Mouse (Mus musculus) hindbrain, postnatal 0 days (tissue): ENCODE results near the gene Pigb. TPM values are rescaled to one million over a fixed set of nuclear protein-coding genes. Genes with fewer than 3 reads are reported as not detected.
A peak's percentile ranks its signal among the peaks of the same experiment; 100 is the strongest.

Experiments
- ATAC-seq: fragments of 200-750 bp; cut with Nextera tagmentation; 2 replicates; pipeline ENCODE4 v1.8.0; 2017; ENCODE audit warnings: mild to moderate bottlenecking, moderate TSS enrichment, moderate library complexity
- DNase-seq: peaks from one replicate; pipeline ENCODE4 v3.0.0-alpha.2; 2015; ENCODE audit warnings: low spot score
- H3K27ac ChIP-seq: fragments of 300-500 bp; sonication (generic); 2 replicates; pipeline ENCODE4 v1.5.1; 2014; ENCODE audit warnings: mild to moderate bottlenecking
- H3K27me3 ChIP-seq: fragments of 300-500 bp; sonication (generic); 2 replicates; pipeline ENCODE4 v1.6.1; 2014; ENCODE audit warnings: low read length, mixed read lengths; ENCODE audit not compliant: insufficient read depth
- H3K36me3 ChIP-seq: fragments of 300-500 bp; sonication (generic); 2 replicates; pipeline ENCODE4 v1.6.1; 2014; ENCODE audit warnings: low read length, mixed read lengths; ENCODE audit not compliant: insufficient read depth
- H3K4me1 ChIP-seq: fragments of 300-500 bp; sonication (generic); 2 replicates; pipeline ENCODE4 v1.6.1; 2014; ENCODE audit warnings: antibody characterized with exemption, low read length, mixed read lengths; ENCODE audit not compliant: insufficient read depth
- H3K4me2 ChIP-seq: fragments of 300-500 bp; sonication (generic); 2 replicates; pipeline ENCODE4 v1.6.1; 2014; ENCODE audit warnings: low read depth, mild to moderate bottlenecking, low read length, moderate library complexity, mixed read lengths
- H3K4me3 ChIP-seq: fragments of 300-500 bp; sonication (generic); 2 replicates; pipeline ENCODE4 v1.5.1; 2014; ENCODE audit warnings: low read length
- H3K9ac ChIP-seq: fragments of 300-500 bp; sonication (generic); replicated peaks from 2 replicates; pipeline ENCODE4 v1.6.1; 2014; ENCODE audit warnings: mild to moderate bottlenecking, low read length, moderate library complexity, mixed read lengths
- H3K9me3 ChIP-seq: fragments of 300-500 bp; sonication (generic); 2 replicates; pipeline ENCODE4 v1.6.1; 2016; ENCODE audit warnings: low read length, mixed read lengths
- CTCF ChIP-seq: IDR thresholded peaks from 2 replicates; pipeline ENCODE4 v1.5.1; 2016; ENCODE audit warnings: antibody characterized with exemption, control low read depth, low read depth
- WGBS: fragments of 180-500 bp; shearing (Covaris S2); extraction: QIAGEN DNeasy Blood & Tissue Kit; methylation state at CpG from one replicate; pipeline ENCODE4 v1.1.7; 2014; 5-methylcytosine and 5-hydroxymethylcytosine counted together
- polyA plus RNA-seq: library from polyadenylated mRNA; unstranded; fragments of >200 nt; fragmentation: Nextera tagmentation; extraction: Ambion mirVana; gene quantifications from 2 replicates; pipeline ENCODE4 v1.2.1, GENCODE M21; 2015
- total RNA-seq: library from RNA; depleted of rRNA; stranded (reverse); fragments of >200 nt; gene quantifications from 2 replicates; pipeline ENCODE4 v1.2.3, GENCODE M21; 2014

Gene Pigb
- total and polyA plus RNA-seq, 2 experiments from 2014 or later: 8.9 to 16.4 TPM

DNA sequence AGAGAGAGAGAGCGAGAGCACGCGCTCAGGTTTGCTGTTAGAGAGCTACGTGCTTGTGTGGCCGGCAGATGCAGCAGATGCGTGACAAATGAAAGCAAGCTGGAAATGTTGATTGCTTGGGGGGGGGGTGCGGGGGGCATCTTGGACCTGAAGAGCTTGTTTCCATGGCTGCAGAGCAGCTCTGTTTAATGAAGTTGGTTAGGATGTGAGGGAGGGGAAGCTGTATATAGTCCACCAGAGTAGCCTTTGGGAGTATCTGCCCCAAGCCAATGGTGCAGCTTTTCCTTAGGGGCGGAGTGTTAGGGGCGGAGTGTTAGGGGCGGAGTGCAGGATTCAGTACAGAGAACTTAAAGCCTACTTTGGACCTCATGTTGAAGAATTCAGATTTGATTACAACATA lies 26.9 kb upstream of the Pigb start:
- Histone ChIP-seq H3K36me3 (no peaks in the 10 kb centered on the region), H3K4me3 (no peak overlapping the region), H3K9ac (no peak overlapping the region), H3K9me3 (0 out of 2 replicates have a peak, but pooled peaks cover 2% of the 10 kb centered on the region), H3K4me2 (peak overlapping the region; percentile 25; the same call in 1 of the 2 replicates), H3K27ac (no peak overlapping the region), H3K4me1 (no peaks in the 10 kb centered on the region), H3K27me3 (no peaks in the 10 kb centered on the region)
- DNase-seq (peak; percentile 27), ATAC-seq (peak; percentile 71)
- WGBS: 37% methylated on average over 10 of the region's 10 CpGs
- no peak for TF ChIP-seq CTCF

GRCm38 (mm10) chr9:73063621-73064290 lies 23.6 kb upstream of the Pigb start:
- Histone ChIP-seq H3K9me3 (no peaks in the 10 kb centered on the region), H3K4me1 (no peaks in the 10 kb centered on the region), H3K36me3 (no peaks in the 10 kb centered on the region), H3K4me2 (peak overlapping the region; percentile 30), H3K27ac (no peak overlapping the region), H3K4me3 (no peak overlapping the region), H3K27me3 (no peaks in the 10 kb centered on the region), H3K9ac (0 out of 2 replicates have a peak overlapping the region, but pooled peaks have one; percentile 19)
- WGBS: 31% methylated on average over 15 of the region's 15 CpGs
- DNase-seq: no peak
- TF ChIP-seq CTCF: no peak
- no peak for ATAC-seq

- Histone ChIP-seq H3K4me3 (no peak overlapping the region), H3K4me2 (no peak overlapping the region), H3K9me3 (no peaks in the 10 kb centered on the region), H3K9ac (no peak overlapping the region), H3K27me3 (no peaks in the 10 kb centered on the region), H3K36me3 (no peaks in the 10 kb centered on the region), H3K27ac (no peak overlapping the region), H3K4me1 (no peaks in the 10 kb centered on the region)
- WGBS: 90% methylated on average over 4 of the region's 4 CpGs
- DNase-seq: no peak
- no peak for ATAC-seq
- no peak for TF ChIP-seq CTCF
Measured at GRCm38 (mm10) chr9:73059224-73059623, 19.0 kb upstream of the Pigb start.

DNA sequence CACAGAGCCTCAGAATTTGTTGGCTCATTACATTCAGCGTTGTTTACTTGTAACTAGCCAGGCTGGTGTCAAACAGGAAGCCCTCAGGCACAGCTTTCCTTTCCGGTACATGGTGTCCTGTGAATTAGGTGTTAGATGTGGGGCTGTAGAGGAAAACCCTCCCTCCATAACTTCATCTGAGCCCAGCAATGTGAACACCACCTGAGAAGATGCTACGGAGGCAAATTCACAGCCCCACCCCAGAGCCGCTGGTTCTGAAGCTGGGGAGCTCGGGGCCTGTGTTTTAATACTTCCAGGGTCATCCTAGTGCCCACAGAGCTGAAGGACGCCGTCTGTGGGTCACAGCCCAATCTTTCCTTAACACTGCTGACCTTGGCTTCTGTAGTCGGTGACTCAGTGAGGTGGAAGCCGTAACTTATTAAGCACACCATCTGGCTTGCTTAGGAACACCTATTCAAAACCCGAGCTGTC lies 15.3 kb upstream of the Pigb start:
- 64% methylated on average over 10 of the region's 10 CpGs for WGBS

GRCm38 (mm10) chr9:73050606-73051005 lies 10.4 kb upstream of the Pigb start:
- Histone ChIP-seq H3K27me3 (no peaks in the 10 kb centered on the region), H3K4me1 (no peaks in the 10 kb centered on the region), H3K4me2 (no peak overlapping the region), H3K36me3 (no peaks in the 10 kb centered on the region), H3K9ac (0 out of 2 replicates have a peak overlapping the region, but pooled peaks have one; percentile 13), H3K9me3 (no peaks in the 10 kb centered on the region), H3K4me3 (no peak overlapping the region), H3K27ac (no peak overlapping the region)
- ATAC-seq (no peak), DNase-seq (no peak)
- no peak for TF ChIP-seq CTCF
- WGBS: 60% methylated on average over 8 of the region's 8 CpGs

More for the DNA sequence above, 15.3 kb upstream of the Pigb start:
- H3K9ac ChIP-seq: no peak overlapping the region
- H3K36me3 ChIP-seq: no peaks in the 10 kb centered on the region
- TF ChIP-seq CTCF: no peak
- H3K9me3 ChIP-seq: no peaks in the 10 kb centered on the region
- H3K4me3 ChIP-seq: no peak overlapping the region
- H3K4me2 ChIP-seq: no peak overlapping the region
- no peak for DNase-seq
- H3K27me3 ChIP-seq: no peaks in the 10 kb centered on the region
- H3K4me1 ChIP-seq: no peaks in the 10 kb centered on the region
- no peak overlapping the region; the same call in 1 of the 2 replicates for H3K27ac ChIP-seq
- no peak for ATAC-seq

DNA sequence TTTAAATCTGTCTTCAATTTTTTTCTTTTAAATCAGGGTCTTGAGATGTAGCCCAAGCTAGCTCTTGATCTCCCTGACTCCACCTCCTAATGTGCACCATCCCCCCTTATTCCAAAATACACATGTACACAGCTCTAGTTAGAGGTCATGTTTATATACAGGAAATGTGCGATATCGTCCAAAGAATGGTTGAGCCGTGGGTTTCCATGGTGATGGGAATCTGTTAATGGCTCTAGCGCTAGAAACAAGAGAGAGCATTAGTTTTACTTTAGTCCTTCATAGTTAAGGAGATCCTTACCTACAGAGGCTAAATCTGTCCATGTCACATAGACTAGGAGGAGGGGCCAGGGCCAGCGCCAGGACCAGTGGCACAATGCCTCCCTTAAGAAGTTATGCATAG lies 9.7 kb upstream of the Pigb start:
- H3K4me1 ChIP-seq: peaks cover 6% of the 10 kb centered on the region
- no peak overlapping the region for H3K4me2 ChIP-seq
- no peak for TF ChIP-seq CTCF
- no peak overlapping the region for H3K4me3 ChIP-seq
- no peak overlapping the region for H3K27ac ChIP-seq
- no peaks in the 10 kb centered on the region for H3K27me3 ChIP-seq
- no peak for DNase-seq
- WGBS: 51% methylated on average over 5 of the region's 5 CpGs
- no peak for ATAC-seq
- no peaks in the 10 kb centered on the region for H3K36me3 ChIP-seq
- no peak overlapping the region for H3K9ac ChIP-seq
- H3K9me3 ChIP-seq: no peaks in the 10 kb centered on the region

DNA sequence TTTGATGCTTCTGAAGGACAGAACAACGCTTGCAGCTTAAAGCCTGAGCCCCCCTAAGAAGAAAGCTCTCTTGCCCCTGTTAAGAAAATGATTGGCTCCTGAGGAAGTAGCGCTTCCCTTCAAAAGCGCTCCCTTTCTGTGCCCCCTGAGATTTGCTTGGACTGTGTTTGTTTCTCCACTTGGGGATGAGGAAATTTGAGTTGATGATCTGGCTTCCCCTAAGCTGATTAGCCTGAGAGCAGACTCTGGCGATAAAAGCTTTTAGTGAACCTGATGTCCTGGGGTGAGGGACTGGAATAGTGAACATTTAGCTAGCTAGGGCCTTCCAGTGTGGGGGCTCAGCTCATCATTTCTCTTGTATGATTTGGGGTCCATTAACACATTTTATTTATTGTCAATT lies 8.7 kb upstream of the Pigb start:
- WGBS: 21% methylated on average over 4 of the region's 4 CpGs
- Histone ChIP-seq H3K36me3 (no peaks in the 10 kb centered on the region), H3K9ac (no peak overlapping the region), H3K27ac (no peak overlapping the region), H3K27me3 (no peaks in the 10 kb centered on the region), H3K4me2 (no peak overlapping the region), H3K4me3 (no peak overlapping the region), H3K4me1 (peaks cover 13% of the 10 kb centered on the region), H3K9me3 (no peaks in the 10 kb centered on the region)
- no peak for TF ChIP-seq CTCF
- DNase-seq (no peak), ATAC-seq (no peak)
